Comparison of ENCODE assay signal across 13 mouse cellular contexts in genomic region chr16:95827402-95827737, GRCm38 (mm10).
DNase-seq lines count a peak whose midpoint lies in the region; ATAC-seq and TF ChIP-seq lines count a peak whose summit lies in the region.
"Had no signal": no experiment of that assay in that cellular context is flagged by ENCODE, and none has a peak within 500 bp of the region (broad histone marks: within the 10 kb centered on the region; RNA-seq: fewer than 3 reads in every experiment).

No protein-coding gene starts in this region.

- H3K4me3 ChIP-seq in thymus, adult 2 months (ENCODE audit: control insufficient read depth, insufficient read depth, low read length): no peak overlapping the region
- no peak overlapping the region for H3K4me3 ChIP-seq in liver, embryonic 16.5 days (ENCODE audit: low read depth, low read length)
- H3K4me3 ChIP-seq in intestine, embryonic 16.5 days (ENCODE audit: low read length): no peak overlapping the region
- H3K4me3 ChIP-seq: erythroblast, embryonic 14.5 days; heart, embryonic 10.5 days had no signal

- WGBS in thymus, adult 2 months: 6% methylated on average over 6 of the region's 6 CpGs
- 13% methylated on average over 6 of the region's 6 CpGs for WGBS in liver, embryonic 16.5 days (ENCODE audit: insufficient replicate concordance)
- 73% methylated on average over 6 of the region's 6 CpGs for WGBS in intestine, embryonic 16.5 days

- TF ChIP-seq CTCF in thymus, adult 2 months (IDR thresholded peaks at IDR 0.05; ENCODE audit: borderline replicate concordance, control insufficient read depth, extremely low read depth, insufficient read depth, low read length, poor library complexity): no peak

- ATAC-seq in liver, embryonic 16.5 days (ENCODE audit: low read depth): peak; percentile 46
- ATAC-seq in intestine, embryonic 16.5 days: no peak

- no peaks in the 10 kb centered on the region for H3K27me3 ChIP-seq in thymus, adult 2 months (ENCODE audit: control insufficient read depth, insufficient read depth, low read length)
- no peaks in the 10 kb centered on the region for H3K27me3 ChIP-seq in liver, embryonic 16.5 days (ENCODE audit: control insufficient read depth, insufficient read depth, low read depth, low read length)
- H3K27me3 ChIP-seq in intestine, embryonic 16.5 days (replicated peaks; ENCODE audit: control insufficient read depth, insufficient read depth, low read length): no peaks in the 10 kb centered on the region

- peaks cover 69% of the 10 kb centered on the region for H3K4me1 ChIP-seq in thymus, adult 2 months (replicated peaks; ENCODE audit: control insufficient read depth, insufficient read depth, low read length)
- peaks cover 4% of the 10 kb centered on the region for H3K4me1 ChIP-seq in liver, embryonic 16.5 days (ENCODE audit: control insufficient read depth, low read depth, low read length)
- H3K4me1 ChIP-seq in intestine, embryonic 16.5 days (ENCODE audit: control insufficient read depth, insufficient read depth, low read length): peaks cover 34% of the 10 kb centered on the region

- H3K36me3 ChIP-seq in thymus, adult 2 months (ENCODE audit: control insufficient read depth, insufficient read depth, low read length): no peaks in the 10 kb centered on the region
- no peaks in the 10 kb centered on the region for H3K36me3 ChIP-seq in liver, embryonic 16.5 days (ENCODE audit: control insufficient read depth, insufficient read depth)
- no peaks in the 10 kb centered on the region for H3K36me3 ChIP-seq in intestine, embryonic 16.5 days (ENCODE audit: control insufficient read depth, insufficient read depth, low read length)
- H3K36me3 ChIP-seq: heart, embryonic 10.5 days had no signal

- H3K9ac ChIP-seq in liver, embryonic 16.5 days (ENCODE audit: low read depth, low read length): no peak overlapping the region
- no peak overlapping the region for H3K9ac ChIP-seq in intestine, embryonic 16.5 days (ENCODE audit: low read depth, low read length)

- peak overlapping the region; percentile 89 for H3K27ac ChIP-seq in thymus, adult 2 months (ENCODE audit: control insufficient read depth, insufficient read depth, low read length)
- H3K27ac ChIP-seq in liver, embryonic 16.5 days (ENCODE audit: low read length): no peak overlapping the region
- no peak overlapping the region for H3K27ac ChIP-seq in intestine, embryonic 16.5 days (ENCODE audit: low read length)
- H3K27ac ChIP-seq: heart, embryonic 10.5 days; stomach, postnatal 0 days had no signal

- no peak for DNase-seq in thymus, adult 2 months
- DNase-seq in thymus, postnatal 25 days: no peak
- DNase-seq in T-cell, adult 2 months (ENCODE audit: low spot score): peak; percentile 76
- no peak for DNase-seq in right cerebral cortex, adult 18-20 months
- no peak for DNase-seq in cerebellum, postnatal 36 days
- DNase-seq: adrenal gland, postnatal 36 days; kidney, postnatal 4 days; lung, postnatal 14 days had no signal

- no peak overlapping the region for H3K4me2 ChIP-seq in liver, embryonic 16.5 days (ENCODE audit: low read depth, low read length)
- H3K4me2 ChIP-seq in intestine, embryonic 16.5 days (ENCODE audit: low read depth, low read length): no peak overlapping the region

- no peak for TF ChIP-seq POLR2A in thymus, adult 2 months (IDR thresholded peaks at IDR 0.05; ENCODE audit: control insufficient read depth, extremely low read depth, insufficient read depth, low read length, poor library complexity)

- no peaks in the 10 kb centered on the region for H3K9me3 ChIP-seq in liver, embryonic 16.5 days (replicated peaks; ENCODE audit: control insufficient read depth, low read length)
- no peaks in the 10 kb centered on the region for H3K9me3 ChIP-seq in intestine, embryonic 16.5 days (ENCODE audit: control insufficient read depth, low read length)
- H3K9me3 ChIP-seq: heart, embryonic 10.5 days had no signal
